Mouse (Mus musculus) cerebellum, postnatal 14 days (tissue): ENCODE data around the gene Fbxw18.
A peak's percentile ranks its signal among the peaks of the same experiment; 100 is the strongest.
"Not testable (repeated sequence)": the region's sequence is repeated elsewhere in the genome, so short reads cannot be mapped to it uniquely, and the experiment has no call there.

ENCODE experiments used
- DNase-seq, 2 experiments: peaks; one replicate each; pipeline ENCODE4 v3.0.0; 2021; ENCODE audit warnings: mixed read lengths in 2 of 2

Fbxw18 gene

GRCm38 (mm10) chr9:109702600-109702999, at the start of gene Fbxw18:
TSS of gene Fbxw18 (minus strand) at chr9:109702700.
- DNase-seq, result not testable (repeated sequence)

DNA sequence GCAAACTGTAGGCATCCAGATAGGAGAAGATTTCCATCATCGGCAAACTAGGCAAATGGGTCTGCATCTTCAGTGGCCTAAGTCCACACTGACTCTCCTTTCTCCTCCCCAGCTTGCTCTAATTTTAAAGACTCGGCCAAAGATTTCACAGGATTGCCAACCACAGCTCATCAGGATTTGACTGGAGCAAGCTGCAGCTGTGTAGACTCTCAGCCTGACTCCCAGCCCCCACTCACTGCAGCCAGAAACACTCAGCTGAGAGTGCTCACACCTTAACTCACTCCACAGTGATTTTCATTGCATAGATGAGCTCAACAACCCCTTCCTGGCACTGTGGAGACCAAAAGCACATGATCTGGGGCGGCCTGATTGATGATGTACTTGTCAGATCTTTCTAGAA, 43.5 kb upstream of the Fbxw18 start, which contains the start of gene Fbxw26:
Gene Fbxw26 (minus strand): TSS at position 101 of the 400 bp plus-strand sequence.
- DNase-seq, result not testable (repeated sequence)

- DNase-seq, result peak; percentile 52 to 68
Observed at GRCm38 (mm10) chr9:109685299-109685698, 17.2 kb downstream of the Fbxw18 start.

DNA sequence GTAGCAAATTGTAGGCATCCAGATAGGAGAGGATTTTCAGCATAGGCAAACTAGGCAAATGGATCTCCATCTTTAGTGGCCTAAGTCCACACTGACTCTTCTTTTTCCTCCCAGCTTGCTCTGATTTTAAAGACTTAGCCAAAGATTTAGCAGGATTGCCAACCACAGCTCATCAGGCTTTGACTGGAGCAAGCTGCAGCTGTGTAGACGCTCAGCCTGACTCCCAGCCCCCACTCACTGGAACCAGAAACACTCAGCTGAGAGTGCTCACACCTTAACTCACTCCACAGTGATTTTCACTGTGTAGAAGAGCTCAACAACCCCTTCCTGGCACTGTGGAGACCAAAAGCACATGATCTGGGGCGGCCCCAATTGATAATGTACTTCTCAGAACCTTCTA, 37.9 kb downstream of the Fbxw18 start, which contains the start of gene Fbxw25:
Gene Fbxw25 (minus strand): TSS at position 101 of the 400 bp plus-strand sequence.
- DNase-seq, result not testable (repeated sequence)
